Mouse (Mus musculus): Measurements from ENCODE around the gene Ttc7b.

- TF ChIP-seq CTCF (IDR thresholded peaks at IDR 0.05) (no peak), POLR2A (IDR thresholded peaks at IDR 0.05; ENCODE audit: insufficient read depth, low read depth, low read length) (no peak), EP300 (IDR thresholded peaks at IDR 0.05; ENCODE audit: insufficient read depth, low read depth, low read length) (no peak)
Measured at GRCm38 (mm10) chr12:100443452-100443851, 77.2 kb downstream of the Ttc7b start.

Data from heart, adult 2 months (tissue).